Mouse (Mus musculus) cerebral cortex, adult 2 months (tissue): ENCODE results near the gene Dact3.

Experiments used
- WGBS: fragments of 180-500 bp; shearing (Covaris S2); methylation state at CpG from one replicate; pipeline ENCODE4 v1.1.7; 2018; 5-methylcytosine and 5-hydroxymethylcytosine counted together

Gene Dact3

GRCm38 (mm10) chr7:16875310-16875325 lies at the start of gene Dact3:
Dact3 (plus strand) TSS chr7:16875317.
- 0% methylated on average over 1 of the region's 1 CpGs for WGBS

DNA sequence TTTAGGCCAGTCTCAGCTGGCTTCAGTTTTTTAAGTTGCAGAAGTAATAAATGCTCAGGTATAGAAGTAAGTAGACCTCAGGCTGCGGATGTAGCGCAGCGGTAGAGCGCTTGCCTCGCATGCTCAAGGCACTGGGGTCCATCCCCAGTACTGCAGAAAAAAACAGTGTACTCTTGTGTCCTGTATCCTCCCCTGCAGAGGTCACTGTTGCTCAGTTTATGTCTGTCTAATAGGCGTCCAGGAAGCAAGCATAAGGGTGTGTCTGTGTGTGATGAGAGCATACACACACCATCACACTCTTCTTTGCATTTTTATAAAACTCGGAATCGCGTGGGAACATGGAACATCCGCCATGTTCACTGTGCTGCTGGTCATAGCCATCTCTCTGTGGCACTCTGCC lies 49.3 kb upstream of the Dact3 start:
- 60% methylated on average over 10 of the region's 10 CpGs for WGBS

DNA sequence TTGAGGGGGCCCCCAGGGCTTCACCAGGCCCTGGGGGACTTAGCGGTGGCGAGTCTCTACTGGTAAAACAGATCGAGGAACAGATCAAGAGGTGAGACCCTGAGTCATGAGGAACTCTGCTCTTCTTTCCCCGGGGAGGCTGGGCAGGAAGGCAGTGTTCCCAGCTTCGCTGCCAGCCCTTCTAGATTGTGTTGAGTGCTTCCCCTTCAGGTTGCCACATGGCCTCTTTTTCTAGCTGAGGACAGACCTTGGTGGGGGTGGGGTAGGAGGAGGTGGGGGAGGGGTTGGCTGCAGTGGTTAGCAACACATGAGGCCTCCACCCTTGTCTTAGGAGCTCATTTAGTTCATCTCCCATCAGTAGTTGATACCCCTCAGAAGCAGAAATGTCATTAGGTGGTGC lies 48.5 kb upstream of the Dact3 start:
- 60% methylated on average over 5 of the region's 5 CpGs for WGBS

- 52% methylated on average over 4 of the region's 4 CpGs for WGBS
These were observed 47.8 kb upstream of the Dact3 start for GRCm38 (mm10) chr7:16827274-16827673.

GRCm38 (mm10) chr7:16830449-16830848 lies 44.7 kb upstream of the Dact3 start:
- 71% methylated on average over 9 of the region's 9 CpGs for WGBS

- WGBS = 87% methylated on average over 18 of the region's 18 CpGs
These were observed 37.0 kb upstream of the Dact3 start for GRCm38 (mm10) chr7:16837916-16838803.

DNA sequence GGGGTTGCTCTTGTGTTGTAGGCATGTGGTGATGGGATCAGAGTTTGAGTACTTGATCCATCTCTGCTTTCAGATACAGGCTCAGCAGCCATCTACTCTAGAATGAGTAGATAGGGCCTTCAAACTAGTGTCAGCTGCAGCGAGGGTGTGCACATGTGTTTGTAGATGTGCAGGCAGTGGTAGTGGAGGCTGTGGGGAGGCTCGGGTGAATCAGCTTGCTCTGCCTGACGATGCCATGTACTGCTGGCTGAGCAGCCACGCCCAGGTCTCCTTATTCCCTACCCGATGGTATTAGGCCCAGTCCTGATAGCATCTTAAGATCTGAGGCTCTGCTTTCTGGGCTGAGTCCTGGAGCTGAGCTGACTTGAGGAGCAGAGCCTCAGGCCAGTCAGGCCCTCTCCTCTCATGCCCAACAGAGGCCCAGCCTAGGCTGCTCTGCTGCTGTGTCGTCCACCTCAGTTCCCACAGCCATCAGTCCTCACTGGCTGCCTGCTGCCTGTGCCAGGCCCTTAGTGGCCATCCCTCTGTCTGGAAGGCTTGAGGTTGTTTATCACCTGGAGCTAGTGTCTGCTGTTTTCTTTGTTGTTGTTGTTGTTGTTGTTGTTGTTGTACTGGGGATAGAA lies 36.2 kb upstream of the Dact3 start:
- WGBS = 67% methylated on average over 6 of the region's 6 CpGs

DNA sequence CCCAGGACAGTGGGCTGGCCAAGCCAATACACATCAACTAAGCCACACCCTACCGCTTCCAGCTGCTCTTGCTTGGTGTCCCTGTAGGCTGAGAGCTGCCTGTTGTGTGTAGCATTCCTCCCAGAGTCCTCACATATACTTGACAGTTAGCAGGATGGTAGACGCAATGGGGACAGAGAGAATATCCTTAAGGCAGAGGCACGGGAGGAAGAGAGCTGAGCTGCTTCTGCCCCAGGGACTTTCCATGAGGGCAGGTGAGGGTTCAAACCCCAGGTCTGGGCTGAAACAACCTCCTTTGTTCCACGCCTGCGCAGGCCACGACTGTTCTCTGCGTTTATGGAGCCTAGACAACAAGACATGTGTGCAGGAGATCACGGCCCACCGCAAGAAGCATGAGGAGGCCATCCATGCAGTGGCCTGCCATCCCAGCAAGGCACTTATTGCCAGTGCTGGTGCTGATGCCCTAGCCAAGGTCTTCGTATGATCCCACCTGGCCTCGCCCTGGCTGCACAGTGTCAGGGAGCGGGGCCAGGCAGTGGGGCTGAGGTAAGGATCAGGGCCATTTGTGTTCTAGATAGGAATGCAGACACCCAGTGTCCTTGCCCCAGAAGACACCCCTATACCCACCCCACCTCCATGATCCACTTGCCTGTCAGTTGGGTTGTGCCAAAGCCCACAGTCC lies 35.5 kb upstream of the Dact3 start:
- whole genome bisulfite sequencing = 90% methylated on average over 12 of the region's 12 CpGs

GRCm38 (mm10) chr7:16840109-16840491 lies 35.0 kb upstream of the Dact3 start:
- 93% methylated on average over 2 of the region's 2 CpGs for WGBS

- WGBS = 70% methylated on average over 4 of the region's 4 CpGs
These were observed 34.0 kb upstream of the Dact3 start for GRCm38 (mm10) chr7:16841078-16841477.

DNA sequence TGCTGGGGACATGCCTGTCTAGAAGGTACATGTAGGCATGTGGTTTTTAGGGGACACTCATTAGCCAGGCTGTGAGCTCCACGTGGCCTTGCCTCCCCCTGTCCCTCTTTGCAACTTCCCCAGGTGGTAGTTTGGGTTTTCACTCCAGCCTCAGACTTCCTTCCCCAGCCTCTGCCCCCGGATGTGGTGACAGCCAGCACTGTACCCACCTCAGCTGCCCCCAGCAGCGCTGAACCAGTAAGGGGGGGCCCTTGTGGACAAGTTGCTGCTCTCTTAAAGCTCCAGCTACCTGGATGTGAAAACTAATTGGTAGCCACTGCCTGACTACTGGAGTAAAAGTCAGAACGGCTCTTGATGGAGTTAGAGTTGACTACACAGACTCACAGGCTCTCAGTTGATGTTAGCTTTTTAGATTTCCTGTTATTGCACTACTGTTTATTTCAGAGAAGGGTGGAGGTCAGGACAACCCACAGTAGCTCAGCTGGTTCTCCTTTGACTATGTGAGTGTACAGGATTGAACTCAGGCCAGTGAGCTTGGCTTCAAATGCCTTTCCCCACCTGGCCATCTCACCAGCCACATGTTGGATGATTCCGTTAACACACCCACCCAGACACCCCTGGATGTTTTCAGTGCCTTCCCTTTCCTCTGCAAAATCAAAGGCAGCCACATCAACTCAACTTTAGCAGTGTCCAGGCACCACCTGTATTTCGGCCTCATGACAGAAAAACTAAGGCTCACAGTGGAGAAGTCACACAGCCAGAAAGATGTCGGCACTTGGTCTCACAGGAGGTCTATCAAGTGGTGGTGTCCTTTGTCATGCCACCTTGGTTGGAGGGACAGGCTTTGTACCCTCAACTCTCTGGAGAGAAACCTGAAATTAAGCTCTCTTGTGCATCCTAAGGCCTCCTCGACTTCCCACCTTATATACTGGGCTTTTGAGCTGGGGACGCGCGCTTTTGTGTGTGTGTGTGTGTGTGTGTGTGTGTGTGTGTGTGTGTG lies 33.3 kb upstream of the Dact3 start:
- 34% methylated on average over 11 of the region's 11 CpGs for WGBS

GRCm38 (mm10) chr7:16842645-16843063 lies 32.5 kb upstream of the Dact3 start, which contains the start of gene Prkd2:
Prkd2 (plus strand) TSS chr7:16842902.
- under 1% methylated on average over 32 of the region's 32 CpGs for WGBS

GRCm38 (mm10) chr7:16843441-16844171 lies 31.5 kb upstream of the Dact3 start:
- WGBS = 7% methylated on average over 33 of the region's 33 CpGs

- 38% methylated on average over 3 of the region's 3 CpGs for WGBS
These were observed 30.4 kb upstream of the Dact3 start for GRCm38 (mm10) chr7:16844696-16845071.

GRCm38 (mm10) chr7:16845072-16845819 lies 29.9 kb upstream of the Dact3 start:
- WGBS = 51% methylated on average over 14 of the region's 14 CpGs

- WGBS = 49% methylated on average over 10 of the region's 10 CpGs
These were observed 29.3 kb upstream of the Dact3 start for GRCm38 (mm10) chr7:16845820-16846167.

DNA sequence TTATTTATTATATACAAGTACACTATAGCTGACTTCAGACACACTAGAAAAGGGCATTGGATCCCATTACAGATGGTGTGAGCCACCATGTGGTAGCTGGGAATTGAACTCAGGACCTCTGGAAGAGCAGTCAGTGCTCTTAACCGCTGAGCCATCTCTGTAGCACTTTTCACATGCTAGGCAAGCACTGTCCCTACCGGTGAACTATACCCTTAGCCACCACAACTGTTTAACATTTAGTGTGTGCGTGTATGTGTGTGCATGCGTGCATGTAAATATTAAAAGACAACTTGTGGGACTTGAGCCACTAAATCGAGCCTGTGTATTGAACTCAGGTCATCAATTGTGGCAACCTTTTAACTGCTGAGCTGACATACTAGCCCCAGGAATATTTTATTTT lies 28.3 kb upstream of the Dact3 start:
- 98% methylated on average over 5 of the region's 5 CpGs for whole genome bisulfite sequencing

DNA sequence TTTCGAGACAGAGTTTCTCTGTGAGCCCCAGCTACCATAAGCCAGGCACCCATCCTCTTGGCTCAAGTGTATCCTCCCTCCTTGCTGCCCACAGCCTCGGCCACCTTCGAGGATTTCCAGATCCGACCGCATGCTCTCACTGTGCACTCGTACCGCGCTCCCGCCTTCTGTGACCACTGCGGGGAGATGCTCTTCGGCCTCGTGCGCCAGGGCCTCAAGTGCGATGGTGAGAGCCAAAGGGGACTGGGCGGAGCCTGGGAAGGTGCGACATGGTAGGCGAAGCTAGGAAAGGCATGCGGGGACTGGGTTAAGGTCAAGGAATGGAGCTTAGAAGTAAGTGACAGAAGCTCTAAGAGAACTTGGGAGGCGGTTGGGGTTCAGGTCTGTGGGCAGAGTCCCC lies 27.6 kb upstream of the Dact3 start:
- 90% methylated on average over 19 of the region's 19 CpGs for WGBS

DNA sequence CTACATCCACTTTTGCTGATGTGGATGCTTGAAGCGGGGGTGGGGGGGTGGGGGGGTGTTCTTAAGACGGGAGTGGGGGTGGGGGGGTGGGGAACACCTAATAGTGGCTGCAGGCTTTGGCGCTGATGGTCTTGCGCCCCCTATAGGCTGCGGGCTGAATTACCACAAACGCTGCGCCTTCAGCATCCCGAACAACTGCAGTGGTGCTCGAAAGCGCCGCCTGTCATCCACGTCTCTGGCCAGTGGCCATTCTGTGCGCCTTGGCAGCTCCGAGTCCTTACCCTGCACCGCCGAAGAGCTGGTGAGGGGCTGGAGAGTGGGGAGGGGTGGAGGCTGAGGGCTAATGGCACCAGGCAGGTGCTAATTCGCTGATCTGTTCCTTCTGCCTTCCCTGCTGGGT lies 26.5 kb upstream of the Dact3 start:
- 21% methylated on average over 17 of the region's 17 CpGs for WGBS

DNA sequence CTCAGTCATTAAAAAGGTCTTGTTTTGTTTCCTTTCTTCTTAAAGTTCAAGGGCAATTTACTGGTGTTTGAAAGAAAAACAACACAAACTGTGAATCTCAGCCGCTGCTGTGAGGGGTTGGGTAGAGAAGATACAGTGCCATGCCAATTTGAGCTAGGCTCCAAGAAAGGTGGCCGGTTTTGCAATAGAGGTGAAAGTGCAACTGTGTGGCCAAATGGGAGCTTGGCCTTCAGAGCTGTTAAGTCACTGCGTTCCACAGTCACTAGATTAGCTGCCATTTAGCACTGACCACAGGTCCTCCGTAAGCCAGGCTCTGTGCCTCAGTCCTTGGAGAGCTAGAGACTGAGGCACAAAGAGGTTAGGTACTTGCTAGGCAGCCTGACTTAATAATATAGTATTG lies 23.5 kb upstream of the Dact3 start:
- 97% methylated on average over 4 of the region's 4 CpGs for WGBS

GRCm38 (mm10) chr7:16853302-16853831 lies 21.8 kb upstream of the Dact3 start:
- 71% methylated on average over 14 of the region's 14 CpGs for WGBS
